Mouse (Mus musculus) 3134 (cell line): Measurements from ENCODE around the gene Nr1h3.

ENCODE experiments used
- DNase-seq: peaks from one replicate; pipeline ENCODE4 v3.0.0-alpha.2; 2011; ENCODE audit warnings: low spot score; ENCODE audit not compliant: insufficient read length; ENCODE audit errors: extremely low read depth

Gene Nr1h3

GRCm38 (mm10) chr2:91187431-91187830 is 15.2 kb downstream of the Nr1h3 start:
- DNase-seq: peak; percentile 44

- no peak for DNase-seq
Measured at GRCm38 (mm10) chr2:91186208-91186607, 16.4 kb downstream of the Nr1h3 start.

GRCm38 (mm10) chr2:91183711-91184405 is 18.8 kb downstream of the Nr1h3 start, which contains the start of gene Madd:
Gene Madd, minus strand, starts transcription at chr2:91183837.
- peak; percentile 56 for DNase-seq

DNA sequence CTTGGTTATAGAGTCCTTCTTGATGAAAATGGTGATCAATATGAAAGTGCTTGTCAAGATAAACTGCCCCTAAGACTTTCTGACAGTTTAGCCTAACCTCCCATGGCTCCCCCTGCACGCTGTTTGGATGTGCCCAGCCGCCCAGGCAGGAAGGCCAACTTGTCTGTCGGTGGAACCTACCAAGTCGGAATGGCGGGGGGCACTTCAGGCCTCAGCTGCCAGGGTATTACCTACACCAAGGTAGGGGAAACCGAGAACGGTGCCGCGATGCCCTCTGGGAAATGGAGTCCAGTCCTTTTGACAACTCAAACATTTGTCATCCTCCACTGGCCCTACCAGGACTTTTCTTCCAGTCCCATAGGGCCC is 19.5 kb downstream of the Nr1h3 start:
- peak; percentile 83 for DNase-seq

- no peak for DNase-seq
Measured at GRCm38 (mm10) chr2:91182405-91183147, 20.1 kb downstream of the Nr1h3 start.

- no peak for DNase-seq
Measured at GRCm38 (mm10) chr2:91182016-91182404, 20.6 kb downstream of the Nr1h3 start.

DNA sequence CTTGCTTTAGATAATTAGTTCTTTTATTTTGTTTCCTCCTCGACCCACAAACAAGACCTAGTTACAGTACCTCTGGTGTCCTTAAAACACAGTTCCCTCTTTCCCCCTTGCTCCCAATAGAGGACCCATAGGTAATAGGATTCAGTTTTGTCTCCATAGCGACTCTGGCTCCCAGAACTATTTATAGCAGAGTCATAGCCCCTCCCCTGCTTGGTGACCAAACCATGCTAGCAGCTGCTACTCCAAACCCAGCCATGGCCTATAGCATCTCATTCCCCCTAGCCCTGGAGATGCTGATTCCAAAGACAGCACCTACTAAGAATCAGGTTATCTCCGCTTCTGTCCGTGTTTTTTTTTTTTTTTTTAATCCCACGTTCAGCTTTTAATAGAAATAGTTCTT is 21.9 kb downstream of the Nr1h3 start:
- DNase-seq: no peak

DNA sequence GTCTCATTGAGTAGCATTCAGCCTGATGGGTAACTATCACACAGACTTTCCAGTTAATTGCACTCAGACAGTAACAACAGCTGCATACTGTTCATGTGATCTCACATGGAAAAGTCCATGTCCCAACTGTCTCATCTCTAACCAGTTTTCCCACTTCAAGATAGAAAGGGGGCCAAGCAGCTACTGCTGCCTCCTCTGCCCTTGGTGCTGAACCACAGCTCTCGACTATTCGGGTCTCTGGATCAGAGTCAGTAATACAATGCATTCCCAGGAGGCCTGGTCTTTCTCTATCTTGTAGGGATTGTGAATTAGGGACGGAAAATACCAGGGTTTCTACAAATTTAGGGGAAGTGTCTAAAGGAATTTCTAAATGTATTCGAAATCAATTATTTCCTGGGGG is 22.8 kb downstream of the Nr1h3 start:
- no peak for DNase-seq

DNA sequence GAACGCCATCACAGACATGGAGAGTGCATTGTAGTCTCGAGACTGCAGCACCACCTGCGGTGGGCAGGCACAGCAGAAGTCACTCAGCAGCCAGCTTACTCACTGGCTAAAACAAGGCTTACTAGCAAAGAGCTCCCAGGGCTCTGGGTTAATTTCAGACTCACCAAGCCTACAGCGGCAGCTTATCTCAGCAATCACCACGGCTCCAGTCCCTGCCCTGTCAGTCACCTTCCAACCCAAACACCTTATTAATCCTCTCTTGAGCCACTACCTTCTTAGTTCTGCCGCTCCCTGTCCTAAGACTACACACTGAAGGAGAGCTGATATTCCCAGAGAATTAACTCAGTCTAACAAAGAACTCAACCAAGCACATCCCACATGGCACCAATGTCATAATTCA is 26.4 kb downstream of the Nr1h3 start:
- no peak for DNase-seq

GRCm38 (mm10) chr2:91175490-91175889 is 27.1 kb downstream of the Nr1h3 start:
- DNase-seq: no peak

DNA sequence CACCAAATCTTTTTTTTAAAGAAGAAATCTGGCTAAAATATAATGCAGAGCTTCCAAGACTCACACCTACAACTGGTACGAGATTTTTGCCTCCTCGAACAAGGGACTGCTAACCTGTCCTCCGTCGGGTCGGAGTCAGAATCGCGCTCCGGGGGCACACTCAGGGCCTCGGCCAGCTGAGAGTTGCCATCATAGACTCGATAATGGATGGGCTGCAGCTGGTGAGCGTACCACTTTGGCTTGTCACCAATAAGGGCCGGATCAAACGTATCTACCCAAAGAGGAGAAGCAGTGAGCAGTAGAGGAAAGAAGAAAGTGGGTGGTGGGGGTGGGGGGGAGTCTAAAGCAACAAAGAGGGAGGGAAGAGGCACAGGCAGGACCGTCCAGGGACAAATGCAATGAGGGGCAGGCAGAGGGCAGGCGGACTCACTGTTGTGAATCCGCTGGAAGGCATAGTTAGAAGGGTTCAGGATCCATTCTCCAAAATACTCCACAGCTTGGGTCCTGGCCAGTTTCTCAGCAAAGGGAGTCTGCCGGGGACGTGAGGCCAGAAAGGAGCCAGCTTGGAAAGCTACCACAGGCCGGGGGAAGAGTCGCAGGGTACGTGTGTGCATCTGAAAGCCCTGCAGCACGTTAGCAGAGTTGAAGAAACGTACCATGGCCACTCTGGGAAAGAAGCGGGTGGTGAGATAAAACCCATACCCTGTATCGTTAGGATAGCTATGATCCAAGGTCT is 32.9 kb downstream of the Nr1h3 start:
- DNase-seq: no peak

GRCm38 (mm10) chr2:91167629-91168028 is 35.0 kb downstream of the Nr1h3 start:
- no peak for DNase-seq

- no peak for DNase-seq
Measured at GRCm38 (mm10) chr2:91164991-91165390, 37.6 kb downstream of the Nr1h3 start.

GRCm38 (mm10) chr2:91163532-91163931 is 39.1 kb downstream of the Nr1h3 start:
- DNase-seq: no peak

DNA sequence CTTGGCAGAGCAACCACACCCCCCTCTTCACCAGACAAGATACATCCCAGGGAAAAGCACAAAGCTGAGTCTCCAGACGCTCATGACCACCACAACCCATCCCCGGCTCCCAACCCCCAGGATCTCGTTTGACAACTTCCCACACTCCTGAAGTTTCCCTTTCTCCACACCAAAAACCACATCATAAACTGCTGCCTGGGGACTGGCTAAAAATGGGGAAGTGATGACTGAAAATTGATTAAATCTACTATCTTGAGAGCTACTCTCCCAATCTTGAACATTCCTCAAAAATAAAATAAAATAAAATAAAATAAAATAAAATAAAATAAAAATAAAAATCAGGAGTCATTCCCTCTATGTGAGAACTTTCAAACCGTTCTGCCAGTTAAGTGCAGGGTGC is 39.7 kb downstream of the Nr1h3 start:
- DNase-seq: no peak

- no peak for DNase-seq
Measured at GRCm38 (mm10) chr2:91160591-91160990, 42.0 kb downstream of the Nr1h3 start.

DNA sequence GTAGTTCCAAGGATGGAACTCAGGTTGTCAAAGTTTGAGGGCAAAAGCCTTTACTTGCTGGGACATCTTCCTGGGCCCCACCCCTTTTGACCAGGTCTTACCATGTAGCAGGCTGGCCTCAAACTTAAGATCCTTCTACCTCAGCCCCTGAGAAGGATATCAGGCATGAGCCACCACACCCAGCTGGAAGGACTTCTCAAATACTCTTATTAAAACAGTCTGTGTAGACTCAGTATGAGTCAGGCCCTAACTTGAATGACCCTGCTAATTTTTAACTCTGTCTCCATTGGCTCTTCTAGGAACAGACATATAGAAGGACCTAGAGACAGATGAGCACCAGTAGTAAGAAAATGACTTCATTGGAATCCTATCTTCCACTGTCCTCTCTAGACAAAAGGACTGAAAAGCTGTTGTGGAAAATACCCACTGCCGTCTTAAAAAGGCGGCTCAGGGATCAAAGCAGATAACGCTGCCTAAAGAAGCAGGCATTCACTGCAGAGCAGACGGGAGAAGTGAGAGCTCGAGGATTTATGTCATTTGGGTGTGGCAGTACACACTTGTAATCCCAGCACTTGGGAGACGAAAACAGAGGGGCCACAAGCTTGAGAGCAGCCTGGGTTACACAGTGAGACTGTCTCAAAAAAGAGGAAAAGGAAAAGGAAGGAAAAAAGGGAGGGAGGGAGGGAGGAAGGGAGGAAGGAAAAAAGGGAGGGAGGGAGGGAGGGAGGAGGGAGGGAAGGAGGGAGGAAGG is 45.5 kb downstream of the Nr1h3 start:
- DNase-seq: no peak

DNA sequence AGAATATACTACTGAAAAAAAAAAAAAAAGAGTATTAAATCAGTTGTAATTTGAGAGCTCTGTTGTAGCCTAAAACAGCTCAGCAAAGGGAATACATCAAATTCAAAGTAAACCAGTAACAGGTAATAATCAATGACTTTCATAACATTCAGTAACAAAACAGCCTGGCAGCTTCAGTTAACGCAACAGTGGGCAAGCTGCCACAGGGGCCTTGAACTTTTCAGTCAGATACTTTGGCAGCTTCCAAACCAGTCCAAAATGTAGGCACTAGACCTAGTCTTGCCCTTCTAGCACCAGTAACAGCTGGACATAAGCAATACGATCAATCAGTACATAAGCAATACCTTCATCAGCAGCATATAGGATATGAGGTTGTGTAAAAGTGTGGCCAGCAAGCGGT is 48.5 kb downstream of the Nr1h3 start:
- no peak for DNase-seq

- no peak for DNase-seq
Measured at GRCm38 (mm10) chr2:91152885-91153377, 49.7 kb downstream of the Nr1h3 start.

- no peak for DNase-seq
Measured at GRCm38 (mm10) chr2:91151331-91151730, 51.3 kb downstream of the Nr1h3 start.

DNA sequence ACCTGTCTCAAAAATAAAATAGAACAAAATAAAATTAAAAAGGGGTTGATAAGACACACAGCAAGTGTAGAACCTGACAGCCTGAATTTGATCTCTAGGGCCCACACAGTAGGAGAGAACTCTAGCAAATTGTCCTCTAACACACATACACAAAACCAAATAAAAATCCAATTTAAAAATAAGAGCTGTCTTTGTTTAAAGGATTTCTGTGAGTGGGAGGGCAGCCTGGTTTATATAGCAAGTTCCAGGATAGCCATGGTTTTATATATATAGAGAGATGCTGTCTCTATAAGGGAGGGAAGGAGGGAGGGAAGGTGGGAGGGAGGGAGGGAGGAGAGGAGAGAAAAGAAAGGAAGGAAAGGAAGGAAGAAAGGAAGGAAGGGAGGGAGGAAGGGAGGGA is 54.5 kb downstream of the Nr1h3 start:
- no peak for DNase-seq
